Mouse (Mus musculus) heart, adult 18-20 months (tissue): Measurements from ENCODE around the gene Cckar. TPM values are rescaled to one million over a fixed set of nuclear protein-coding genes. Genes with fewer than 3 reads are reported as not detected.
A peak's percentile ranks its signal among the peaks of the same experiment; 100 is the strongest.
"Not testable (repeated sequence)": the region's sequence is repeated elsewhere in the genome, so short reads cannot be mapped to it uniquely, and the experiment has no call there.

Experiments
- DNase-seq, 2 experiments: peaks; one replicate each; pipeline ENCODE4 v3.0.0; 2021 to 2022; ENCODE audit warnings: mixed read lengths in 1 of 2
- long read RNA-seq, 2 experiments: library from polyadenylated mRNA; stranded (forward); transcript quantifications; one replicate each; pipeline ENCODE4 v2.0.0; 2021
- total RNA-seq, 2 experiments: library from RNA; stranded (reverse); gene quantifications; 2 replicates each; pipeline ENCODE4 v1.2.3; 2021

The Cckar gene
- total RNA-seq: not detected
- long read RNA-seq, experiment 1: 0 reads
- long read RNA-seq, experiment 2: 0 reads

DNA sequence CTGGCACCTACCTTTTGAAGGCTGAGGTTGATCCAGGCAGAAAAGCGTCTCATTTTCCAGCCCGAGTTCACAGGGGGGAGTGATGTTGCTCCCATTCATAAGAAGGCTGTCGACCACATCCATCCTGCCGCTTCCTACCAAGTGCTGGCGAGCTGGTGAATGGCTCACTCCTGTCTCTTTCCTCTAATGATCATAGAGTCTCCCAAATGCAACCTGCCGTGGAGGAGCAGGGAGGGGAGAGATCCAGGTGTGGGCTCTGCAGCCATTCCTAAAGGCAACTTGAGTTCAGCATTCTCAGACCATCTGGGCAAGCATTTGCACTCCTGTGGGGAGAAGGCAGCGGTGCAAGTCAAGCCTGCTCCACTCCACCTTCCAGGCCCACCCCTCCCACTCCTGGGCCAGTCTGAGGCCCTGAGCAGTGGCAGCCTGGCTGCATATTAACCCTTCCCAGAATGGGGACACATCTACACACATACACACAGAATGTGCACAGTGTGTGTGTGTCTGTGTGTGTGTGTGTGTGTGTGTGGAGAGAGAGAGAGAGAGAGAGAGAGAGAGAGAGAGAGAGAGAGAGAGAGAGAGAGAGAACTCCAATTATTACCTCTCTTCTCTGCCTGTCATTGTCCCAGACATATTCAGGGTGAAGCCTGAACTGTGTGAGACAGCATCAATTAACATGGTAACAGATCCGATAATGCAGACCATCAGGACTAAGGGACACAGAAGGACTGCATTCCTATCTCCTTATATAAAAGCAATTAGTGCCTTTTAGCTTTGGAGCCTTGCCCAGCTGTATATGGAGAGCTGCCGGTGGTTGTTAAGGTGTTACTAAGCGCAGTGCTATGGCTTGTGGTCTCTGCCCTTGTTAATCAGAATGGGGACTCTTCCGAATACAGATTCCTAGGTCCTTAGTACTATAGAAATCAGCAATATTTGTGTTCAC lies at the start of gene Cckar:
Cckar (minus strand) TSS at position 471 of the 943 bp plus-strand sequence.
- DNase-seq: no peak

DNA sequence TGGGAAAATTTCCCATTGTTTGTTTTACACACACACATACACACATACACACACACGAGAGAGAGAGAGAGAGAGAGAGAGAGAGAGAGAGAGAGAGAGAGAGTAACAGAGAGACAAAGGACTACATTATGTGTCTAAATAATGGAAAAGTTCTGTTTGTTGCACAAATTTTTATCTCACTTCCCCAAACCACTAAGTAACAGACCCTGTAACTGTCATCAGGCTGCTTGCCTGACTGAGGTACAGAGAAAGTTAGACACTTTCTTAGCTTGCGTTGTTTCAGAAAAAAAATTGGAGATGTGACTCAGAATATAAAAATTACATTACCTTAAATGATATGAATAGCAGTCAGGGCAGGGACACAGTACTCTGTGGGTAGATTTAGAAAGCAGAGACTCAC lies 36.6 kb upstream of the Cckar start:
- no peak for DNase-seq

DNA sequence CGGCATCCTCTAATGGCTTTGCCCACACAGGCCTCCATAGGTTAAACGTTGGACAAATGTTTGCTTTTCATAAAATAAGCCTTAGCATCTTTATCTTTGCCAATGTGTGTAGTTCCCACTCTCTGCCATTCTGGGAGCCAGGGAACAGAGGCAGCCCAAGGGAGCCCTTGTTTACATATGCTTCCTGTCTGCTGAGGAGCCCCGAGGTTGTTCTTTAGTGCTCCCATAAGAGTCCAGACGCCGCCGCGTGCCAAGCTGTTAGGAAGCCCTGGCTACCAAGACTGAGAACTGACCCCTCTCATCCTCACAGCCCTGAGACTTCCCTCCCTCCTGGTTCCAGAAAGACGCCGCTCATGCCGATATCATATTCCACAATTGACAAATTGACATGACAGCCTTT lies 25.4 kb upstream of the Cckar start:
- no peak for DNase-seq

DNA sequence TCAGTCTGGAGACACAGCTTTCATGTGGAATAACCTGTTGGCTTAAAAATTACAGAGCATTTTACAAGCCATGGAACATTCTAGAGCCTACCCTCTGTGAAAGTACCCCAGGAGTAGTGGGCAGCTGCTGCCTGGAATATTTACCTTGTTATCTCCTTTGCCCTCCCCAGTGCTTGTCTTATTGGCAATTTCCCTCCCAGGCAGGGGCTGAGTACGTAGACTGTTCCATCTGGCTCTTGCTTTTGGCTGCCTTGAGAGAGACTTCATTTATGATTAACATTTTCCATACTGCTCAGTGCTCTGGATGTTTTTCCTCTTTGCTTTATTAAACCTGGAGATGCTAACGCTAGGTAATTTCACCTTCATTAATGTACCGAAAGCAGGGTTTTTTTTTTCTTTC lies 20.1 kb upstream of the Cckar start:
- no peak for DNase-seq

DNA sequence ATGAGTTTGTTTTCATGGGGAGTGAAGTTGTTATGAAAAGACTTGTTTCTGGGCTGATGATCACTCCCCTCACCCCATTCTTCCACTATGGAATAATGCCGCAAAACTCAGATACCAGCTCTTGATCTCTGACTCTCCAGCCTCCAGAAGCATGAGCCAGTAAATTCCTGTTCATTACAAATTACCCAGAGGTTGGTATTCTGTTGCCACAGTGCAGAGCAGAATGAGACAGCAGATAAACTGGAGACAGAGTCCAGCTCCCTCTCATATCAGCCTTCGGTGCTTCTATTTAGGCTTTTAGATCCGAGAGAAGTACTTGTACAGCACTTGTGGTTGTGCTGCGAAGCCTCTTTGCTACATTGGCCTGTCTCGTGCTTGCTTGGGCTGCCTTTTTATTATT lies 18.5 kb upstream of the Cckar start:
- DNase-seq: no peak

DNA sequence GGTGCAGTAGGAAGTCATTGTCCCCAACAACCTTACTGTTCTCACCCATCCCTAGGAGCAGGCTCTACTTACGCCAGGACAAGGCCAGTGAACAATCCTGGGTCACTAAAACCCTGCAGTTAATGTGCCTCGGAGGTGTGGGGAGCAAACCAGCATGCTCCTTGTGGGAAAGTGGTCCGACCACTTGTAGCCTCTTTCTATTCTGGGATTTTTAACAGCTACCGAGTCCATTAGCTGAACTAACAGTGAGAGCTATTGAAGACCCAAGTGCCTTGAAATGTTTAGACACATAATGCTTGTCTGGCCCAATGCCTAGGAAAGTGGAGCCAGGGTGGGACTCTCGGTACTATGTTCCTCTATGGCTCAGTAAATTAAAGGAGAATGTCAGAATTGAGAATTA lies 9.0 kb upstream of the Cckar start:
- DNase-seq: no peak

DNA sequence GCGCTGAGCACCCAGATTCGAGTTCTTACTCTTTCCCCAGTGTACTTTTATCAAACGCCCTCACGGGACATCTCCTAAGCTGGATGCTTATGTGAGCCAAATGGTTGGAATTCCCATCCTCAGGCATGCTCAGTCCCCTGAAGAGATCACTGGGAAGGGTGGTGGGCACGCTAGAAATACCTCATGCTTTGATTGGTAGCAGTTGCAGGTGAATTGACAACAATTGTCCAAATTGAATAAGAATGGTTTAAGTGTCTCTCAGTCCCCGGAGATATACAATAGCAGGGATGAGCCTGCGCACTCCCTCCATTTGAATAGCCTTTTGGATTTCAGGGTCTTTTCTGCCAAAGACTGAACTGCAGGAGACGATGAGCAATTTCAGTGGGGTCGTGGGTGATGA lies 3.8 kb upstream of the Cckar start:
- DNase-seq: no peak

DNA sequence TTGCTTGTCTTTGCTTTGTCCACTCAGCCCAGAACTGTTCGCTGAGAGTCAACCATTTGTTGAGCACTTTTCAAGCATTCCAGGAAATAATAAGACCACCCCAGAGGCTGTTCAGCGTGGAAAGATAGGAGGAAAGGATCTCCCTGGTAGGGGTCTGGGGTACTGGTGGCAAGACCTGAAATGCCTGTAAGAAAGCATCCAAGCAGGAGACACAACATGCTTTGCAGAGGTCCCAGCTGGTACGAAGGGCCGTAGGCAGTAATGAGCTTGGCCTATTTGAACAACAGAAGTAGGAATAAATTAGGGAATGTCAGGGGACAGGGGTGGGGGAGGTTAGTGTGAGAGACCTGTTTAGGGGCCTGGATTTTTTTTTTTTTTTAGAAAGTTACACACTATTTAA lies 686 bp upstream of the Cckar start:
- no peak for DNase-seq

DNA sequence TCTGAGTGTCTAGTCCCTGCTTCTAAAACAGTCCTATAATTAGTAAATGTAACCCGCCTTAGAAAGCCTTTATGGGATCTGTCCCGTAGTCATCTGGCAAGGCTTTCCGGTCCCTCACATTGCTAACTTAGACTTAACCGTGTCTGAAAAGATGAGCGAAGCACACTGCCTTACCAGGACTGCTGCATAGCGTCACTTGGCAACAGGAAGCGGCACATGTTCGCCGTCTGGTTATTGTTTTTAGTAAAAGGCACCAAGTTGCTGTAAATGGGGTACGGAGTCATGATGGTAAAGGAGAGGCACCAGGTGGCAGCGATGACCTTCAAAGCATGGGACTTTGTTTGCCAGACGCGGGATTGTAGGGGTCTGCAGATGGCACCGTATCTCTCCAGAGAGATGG lies 4.8 kb downstream of the Cckar start:
- DNase-seq: no peak

DNA sequence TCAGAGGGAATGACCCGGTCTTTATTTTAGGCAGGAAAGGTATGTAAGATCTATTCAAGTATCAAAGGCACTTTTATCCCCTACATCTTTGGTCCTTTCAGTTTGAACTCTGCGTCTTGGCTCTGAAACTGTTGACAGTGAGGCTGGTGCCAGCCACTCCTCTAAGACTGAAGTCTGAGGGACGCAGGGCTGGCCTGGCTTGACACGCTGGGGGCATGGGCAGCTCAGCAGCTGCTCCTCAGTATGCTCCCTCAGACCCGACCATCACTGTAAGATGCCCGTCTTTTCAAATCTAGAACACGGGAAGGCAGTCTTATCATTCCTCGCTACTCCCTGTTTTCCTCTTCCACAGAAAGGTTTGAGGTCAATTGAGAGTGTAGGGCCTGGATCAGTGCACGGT lies 9.7 kb downstream of the Cckar start:
- DNase-seq: no peak

DNA sequence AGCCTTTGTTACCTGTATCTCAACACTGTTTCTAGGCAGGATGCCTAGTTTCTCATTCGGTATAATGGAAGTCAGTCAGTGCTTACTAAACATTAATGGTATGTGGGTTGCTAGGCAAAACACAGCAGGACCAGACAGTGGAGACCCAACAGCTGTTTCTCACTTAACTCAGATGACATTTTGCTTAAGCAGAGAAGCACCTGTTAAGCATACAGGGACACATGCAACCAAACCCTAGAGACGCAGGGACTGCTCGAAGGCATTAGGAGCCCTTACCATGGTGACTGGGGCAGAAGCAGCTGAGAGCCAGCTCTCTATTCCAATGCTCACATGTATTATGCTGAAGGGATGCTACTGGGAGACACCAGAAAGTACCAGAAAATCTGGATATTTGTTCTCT lies 10.8 kb downstream of the Cckar start:
- no peak for DNase-seq

DNA sequence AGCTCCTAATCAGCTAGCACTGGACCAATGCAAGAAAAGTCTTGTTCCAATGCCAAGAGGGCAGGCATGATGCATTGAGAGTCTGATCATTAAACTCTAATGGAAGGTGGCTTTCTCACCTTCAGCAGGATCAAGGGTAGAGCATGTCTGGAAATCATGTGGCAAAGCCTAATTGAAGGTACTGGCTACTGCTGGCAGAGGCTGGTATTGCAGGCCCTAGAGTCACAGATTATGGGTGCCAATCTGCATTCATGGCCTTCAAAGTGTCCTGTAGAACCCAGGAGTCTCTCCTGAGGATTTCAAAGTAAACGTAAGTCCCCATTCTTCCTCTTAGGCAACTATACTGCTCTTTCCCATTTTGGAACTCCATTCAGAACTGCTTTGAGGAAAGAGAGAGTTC lies 14.8 kb downstream of the Cckar start:
- no peak for DNase-seq

DNA sequence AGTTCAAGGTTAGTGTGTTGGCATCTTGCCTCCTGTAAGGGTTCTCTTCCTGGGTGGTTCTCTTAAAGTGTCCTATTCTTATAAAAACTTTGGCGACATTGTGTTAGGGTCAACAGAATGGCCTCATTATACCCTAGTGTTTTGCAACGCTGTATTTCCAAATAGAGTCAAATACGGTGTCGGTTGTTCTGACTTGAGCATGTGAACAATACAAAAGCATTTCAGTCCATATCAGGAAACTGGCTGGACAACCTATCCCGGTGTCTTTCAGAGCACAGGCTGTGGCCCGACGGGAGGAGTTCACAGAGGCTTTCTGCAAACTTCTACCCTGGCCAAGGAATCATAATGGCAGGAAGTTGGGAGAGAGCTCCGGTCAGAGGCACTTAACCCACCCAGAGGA lies 15.4 kb downstream of the Cckar start:
- peak in 1 of 2 experiments; percentile 12 for DNase-seq

DNA sequence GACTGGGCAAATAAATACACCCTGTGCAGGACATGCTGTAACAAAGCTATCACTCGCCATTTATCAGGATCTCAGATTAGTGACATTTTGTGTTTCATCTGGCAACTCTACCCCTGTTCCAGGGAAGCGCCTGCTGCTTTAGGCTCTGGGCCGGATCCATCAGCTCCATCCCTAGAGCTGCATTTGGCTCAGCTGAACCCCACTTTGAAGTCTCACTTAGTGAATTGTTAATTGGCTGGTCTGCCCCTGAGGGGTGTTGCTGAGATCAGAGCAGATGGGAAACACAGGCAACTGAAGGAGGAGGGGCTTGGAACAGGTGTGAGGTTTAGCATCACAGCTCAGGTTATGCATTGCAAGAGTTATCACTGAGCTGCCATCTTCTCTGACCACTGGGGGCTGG lies 15.9 kb downstream of the Cckar start:
- peak in 1 of 2 experiments; percentile 6 for DNase-seq

DNA sequence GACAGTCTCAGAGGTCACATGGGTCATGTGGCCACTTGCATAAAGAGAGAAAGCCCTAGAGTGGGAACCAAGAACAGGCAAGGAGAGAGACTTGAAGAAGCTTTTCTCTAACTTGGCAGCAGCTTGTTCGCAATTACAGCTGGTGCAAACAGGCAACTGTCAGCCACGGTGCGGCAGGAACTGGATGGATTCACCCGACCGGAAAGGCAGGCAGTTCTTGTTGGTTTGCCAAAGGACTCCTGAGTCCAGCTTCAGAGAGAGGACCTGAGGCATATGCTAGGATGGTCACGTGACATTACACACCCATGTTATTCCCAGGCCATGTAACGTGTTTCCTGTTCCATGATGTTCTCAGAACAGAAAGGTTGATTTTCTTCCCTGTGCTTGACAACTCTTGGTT lies 19.2 kb downstream of the Cckar start:
- no peak for DNase-seq

DNA sequence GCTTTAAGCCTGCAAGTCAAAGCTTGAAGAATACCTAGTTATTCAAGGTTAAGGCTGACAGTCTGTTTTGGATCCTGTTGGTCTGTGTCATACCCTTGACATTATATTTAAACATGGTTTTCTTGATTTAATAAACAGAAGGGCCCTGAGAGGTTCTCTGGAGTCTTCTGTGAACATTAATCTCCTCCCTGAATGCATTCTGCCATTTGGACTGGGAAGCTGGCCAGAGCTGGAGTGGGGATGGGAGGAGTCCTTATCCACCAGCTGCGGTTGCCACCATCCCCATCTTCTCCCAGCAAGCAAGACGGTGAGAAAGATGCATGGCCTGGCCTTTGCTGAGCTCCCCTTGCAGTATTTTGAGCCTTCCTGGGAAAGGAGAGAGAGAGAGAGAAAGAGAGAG lies 21.1 kb downstream of the Cckar start:
- DNase-seq: no peak

DNA sequence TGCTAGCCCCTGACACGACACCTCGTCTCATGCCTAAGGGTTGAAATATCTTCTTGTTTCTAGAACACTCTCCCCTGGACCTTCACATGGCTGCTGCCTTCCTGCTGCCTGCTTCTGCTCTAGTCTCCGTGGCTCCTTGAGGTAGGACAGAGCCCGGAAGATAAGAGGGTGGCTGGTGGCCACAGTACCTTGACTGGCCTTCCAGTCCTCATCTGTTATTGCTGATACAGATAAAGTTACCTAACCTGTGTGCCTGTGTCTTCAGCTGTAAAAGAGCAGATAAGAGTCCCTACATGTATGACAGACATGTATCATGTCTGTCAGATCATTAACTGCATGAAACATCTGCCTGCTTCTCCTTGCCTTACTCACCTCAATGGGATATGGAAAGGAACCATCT lies 21.9 kb downstream of the Cckar start:
- no peak for DNase-seq

DNA sequence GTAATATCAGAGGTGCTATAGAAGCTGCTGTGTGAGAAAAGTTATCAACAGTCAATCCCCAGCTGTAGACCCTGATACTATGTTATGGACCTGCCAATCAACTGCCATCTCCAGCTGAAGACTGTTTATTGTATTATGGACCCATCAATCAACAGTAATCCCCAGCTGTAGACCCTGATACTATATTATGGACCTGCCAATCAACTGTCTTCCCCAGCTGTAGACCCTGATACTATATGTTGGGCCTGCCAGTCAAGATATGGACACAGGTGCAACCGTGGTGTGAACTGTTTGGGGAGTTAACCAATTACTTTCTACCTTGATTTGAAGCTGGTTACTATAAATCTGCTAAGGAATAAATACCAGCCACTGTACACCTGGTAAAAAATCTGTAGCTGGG lies 23.1 kb downstream of the Cckar start:
- no peak for DNase-seq

DNA sequence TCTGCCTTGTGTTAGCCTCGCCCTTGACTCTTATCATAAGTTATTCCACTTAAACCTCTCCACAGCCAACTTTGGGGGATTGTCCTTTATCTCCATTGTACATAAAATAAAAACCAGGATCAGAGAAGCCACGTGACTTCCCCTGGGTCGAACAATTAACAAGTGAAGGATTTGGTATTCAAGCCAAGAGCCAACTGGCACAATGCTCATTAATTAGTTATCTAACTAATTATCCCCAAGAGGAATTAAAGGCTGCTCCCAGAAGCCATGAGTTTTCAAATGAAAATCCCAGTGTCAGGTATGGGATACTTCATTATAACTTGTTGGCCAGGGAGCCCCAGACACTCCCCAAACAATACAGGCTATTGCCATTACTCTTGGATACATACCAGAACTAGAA lies 23.6 kb downstream of the Cckar start:
- DNase-seq: no peak

DNA sequence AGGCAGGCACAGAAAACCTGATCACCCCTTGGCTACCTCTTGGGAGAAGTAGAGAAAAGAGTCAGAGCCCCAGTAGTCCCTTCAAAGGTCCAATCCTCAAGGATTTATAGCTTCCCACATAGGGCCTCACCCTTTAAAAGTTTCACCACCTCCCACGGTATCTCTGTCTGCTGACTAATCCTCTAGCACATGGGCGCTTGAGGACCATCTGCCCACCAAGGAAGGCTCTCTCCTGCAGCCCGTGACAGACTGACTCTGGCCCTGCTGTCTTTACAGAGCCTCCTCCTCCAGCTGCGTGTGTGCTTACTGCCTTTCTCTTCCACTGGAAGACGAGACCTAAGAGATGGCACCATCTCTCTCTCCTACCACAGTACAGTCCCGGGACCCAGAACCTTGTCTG lies 27.9 kb downstream of the Cckar start:
- no peak for DNase-seq

DNA sequence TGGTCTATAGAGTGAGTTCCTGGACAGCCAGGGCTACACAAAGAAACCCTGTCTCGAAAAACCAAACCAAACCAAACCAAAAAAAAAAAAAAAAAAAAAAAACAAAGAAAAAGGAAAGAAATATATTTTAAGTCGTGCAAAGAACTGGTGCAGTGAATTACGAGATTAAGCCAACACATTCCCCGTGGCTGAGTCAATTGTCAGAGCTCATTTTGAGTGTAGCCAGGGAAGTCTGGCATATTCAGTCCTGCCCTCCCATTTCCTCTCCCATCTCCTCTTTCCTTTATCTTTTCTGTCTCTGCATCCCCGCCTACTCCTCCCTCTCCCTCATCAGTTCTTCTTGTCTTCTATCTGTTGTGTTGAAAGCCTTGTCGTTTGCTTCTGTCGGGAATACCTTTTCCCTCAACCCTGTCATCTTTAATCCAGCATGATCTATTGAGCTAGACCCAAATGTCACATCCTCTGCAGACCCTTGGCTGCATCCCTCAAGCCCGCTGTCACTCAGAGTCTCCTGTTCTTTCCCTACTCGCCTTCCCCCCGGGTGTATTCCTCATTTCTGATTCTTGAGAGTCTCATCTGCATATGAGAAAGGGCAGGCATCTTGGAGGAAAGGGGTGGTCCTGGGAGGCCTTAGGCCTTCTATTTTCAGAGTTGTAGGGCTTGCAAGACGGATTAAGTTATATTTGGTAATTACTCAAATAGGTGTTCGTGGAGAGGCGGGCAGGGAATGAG lies 29.3 kb downstream of the Cckar start:
- DNase-seq: no peak

DNA sequence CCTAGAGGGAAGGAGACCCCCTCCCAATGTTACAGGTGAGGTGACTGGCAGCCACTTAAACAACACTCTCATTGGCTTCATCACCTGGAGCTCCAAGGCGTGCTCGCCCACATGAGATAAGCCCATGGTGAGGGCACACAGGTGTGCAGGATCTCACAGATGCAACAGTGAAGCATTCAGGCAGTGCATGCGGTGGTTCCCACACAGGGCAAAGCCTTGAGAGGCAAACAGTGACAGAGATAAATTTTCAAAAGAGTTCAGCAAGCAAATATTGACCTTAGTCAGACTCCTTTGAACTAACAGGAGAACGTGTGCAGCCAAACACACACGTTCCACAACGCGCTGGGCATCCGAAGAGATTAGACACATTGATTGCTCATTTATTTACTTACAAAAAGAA lies 30.8 kb downstream of the Cckar start:
- DNase-seq: no peak

DNA sequence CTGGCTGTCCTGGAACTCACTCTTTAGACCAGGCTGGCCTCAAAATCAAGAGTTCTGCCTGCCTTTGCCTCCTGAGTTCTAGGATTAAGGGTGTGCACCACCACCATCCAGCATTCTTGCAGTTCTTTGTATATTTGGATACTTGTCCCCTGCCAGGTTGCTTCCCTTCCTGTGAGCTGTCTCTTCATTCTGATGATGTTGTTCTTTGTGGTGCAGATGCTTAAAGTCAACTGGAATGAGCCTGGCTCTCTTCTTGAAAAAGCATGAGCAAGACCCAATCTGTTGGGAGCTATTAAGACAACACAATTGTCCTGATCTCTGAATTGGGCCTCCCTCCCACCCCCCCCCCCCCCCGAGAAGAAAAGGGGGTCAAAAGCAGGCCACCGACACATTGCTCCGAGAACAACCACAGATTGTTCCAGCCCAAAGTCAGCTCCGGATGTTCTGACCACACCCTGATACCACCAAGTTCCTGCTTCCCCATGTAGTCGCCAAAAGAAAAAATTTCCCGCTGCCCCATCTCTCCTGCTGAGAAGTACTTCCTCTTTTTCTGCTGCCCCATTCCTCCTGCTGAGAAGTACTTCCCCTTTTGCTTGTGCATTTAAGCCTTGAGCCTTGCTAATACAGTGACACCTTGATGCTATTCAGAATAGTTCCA lies 33.9 kb downstream of the Cckar start:
- DNase-seq: not testable (repeated sequence)
